Mouse (Mus musculus): ENCODE results near the gene Map3k7cl. TPM values are rescaled to one million over a fixed set of nuclear protein-coding genes. Genes with fewer than 3 reads are reported as not detected.

The Map3k7cl gene
- polyA plus RNA-seq, 1 experiment: 0.98 TPM

GRCm38 (mm10) chr16:87610142-87610541 lies 57.0 kb downstream of the Map3k7cl start:
- no peak overlapping the region for H3K4me3 ChIP-seq (replicated peaks; ENCODE audit: insufficient read depth, low read depth, low read length)
- H3K4me1 ChIP-seq (ENCODE audit: control insufficient read depth, insufficient read depth, low read length): no peaks in the 10 kb centered on the region
- TF ChIP-seq POLR2A (IDR thresholded peaks at IDR 0.05; ENCODE audit: borderline replicate concordance, insufficient read depth, low read length) (no peak), CTCF (IDR thresholded peaks at IDR 0.05; ENCODE audit: borderline replicate concordance, insufficient read depth, low read depth, low read length) (no peak)
- 85% methylated on average over 5 of the region's 5 CpGs for WGBS
- no peaks in the 10 kb centered on the region for H3K27me3 ChIP-seq (ENCODE audit: control insufficient read depth, insufficient read depth, low read length)
- no peak for DNase-seq
- H3K27ac ChIP-seq (ENCODE audit: insufficient read depth, low read length): no peak overlapping the region

- TF ChIP-seq CTCF (IDR thresholded peaks at IDR 0.05; ENCODE audit: borderline replicate concordance, insufficient read depth, low read depth, low read length) (no peak), POLR2A (IDR thresholded peaks at IDR 0.05; ENCODE audit: borderline replicate concordance, insufficient read depth, low read length) (no peak)
- H3K27me3 ChIP-seq (ENCODE audit: control insufficient read depth, insufficient read depth, low read length): no peaks in the 10 kb centered on the region
- WGBS: 89% methylated on average over 21 of the region's 21 CpGs
- no peak overlapping the region for H3K27ac ChIP-seq (ENCODE audit: insufficient read depth, low read length)
- H3K4me1 ChIP-seq (ENCODE audit: control insufficient read depth, insufficient read depth, low read length): no peaks in the 10 kb centered on the region
- no peak for DNase-seq
- no peak overlapping the region for H3K4me3 ChIP-seq (replicated peaks; ENCODE audit: insufficient read depth, low read depth, low read length)
These were observed 57.6 kb downstream of the Map3k7cl start for GRCm38 (mm10) chr16:87610556-87611295.

GRCm38 (mm10) chr16:87611420-87611819 lies 58.3 kb downstream of the Map3k7cl start:
- H3K27me3 ChIP-seq (ENCODE audit: control insufficient read depth, insufficient read depth, low read length): no peaks in the 10 kb centered on the region; the same call in 1 of the 2 replicates
- no peak overlapping the region for H3K4me3 ChIP-seq (replicated peaks; ENCODE audit: insufficient read depth, low read depth, low read length)
- no peak for TF ChIP-seq CTCF (IDR thresholded peaks at IDR 0.05; ENCODE audit: borderline replicate concordance, insufficient read depth, low read depth, low read length)
- no peak for TF ChIP-seq POLR2A (IDR thresholded peaks at IDR 0.05; ENCODE audit: borderline replicate concordance, insufficient read depth, low read length)
- DNase-seq: no peak
- 84% methylated on average over 14 of the region's 14 CpGs for WGBS
- H3K27ac ChIP-seq (ENCODE audit: insufficient read depth, low read length): no peak overlapping the region
- H3K4me1 ChIP-seq (ENCODE audit: control insufficient read depth, insufficient read depth, low read length): no peaks in the 10 kb centered on the region

- Histone ChIP-seq H3K4me3 (replicated peaks; ENCODE audit: insufficient read depth, low read depth, low read length) (no peak overlapping the region), H3K27ac (ENCODE audit: insufficient read depth, low read length) (no peak overlapping the region), H3K4me1 (ENCODE audit: control insufficient read depth, insufficient read depth, low read length) (no peaks in the 10 kb centered on the region), H3K27me3 (ENCODE audit: control insufficient read depth, insufficient read depth, low read length) (no peaks in the 10 kb centered on the region; the same call in 1 of the 2 replicates)
- 88% methylated on average over 15 of the region's 15 CpGs for WGBS
- DNase-seq: no peak
- TF ChIP-seq CTCF (IDR thresholded peaks at IDR 0.05; ENCODE audit: borderline replicate concordance, insufficient read depth, low read depth, low read length) (no peak), POLR2A (IDR thresholded peaks at IDR 0.05; ENCODE audit: borderline replicate concordance, insufficient read depth, low read length) (no peak)
These were observed 59.2 kb downstream of the Map3k7cl start for GRCm38 (mm10) chr16:87612218-87612838.

GRCm38 (mm10) chr16:87617377-87617776 lies 64.2 kb downstream of the Map3k7cl start:
- no peak for DNase-seq
- WGBS: 90% methylated on average over 6 of the region's 6 CpGs
- TF ChIP-seq POLR2A (IDR thresholded peaks at IDR 0.05; ENCODE audit: borderline replicate concordance, insufficient read depth, low read length) (no peak), CTCF (IDR thresholded peaks at IDR 0.05; ENCODE audit: borderline replicate concordance, insufficient read depth, low read depth, low read length) (no peak)
- no peak overlapping the region for H3K27ac ChIP-seq (ENCODE audit: insufficient read depth, low read length)
- no peak overlapping the region for H3K4me3 ChIP-seq (replicated peaks; ENCODE audit: insufficient read depth, low read depth, low read length)
- no peaks in the 10 kb centered on the region; the same call in 1 of the 2 replicates for H3K27me3 ChIP-seq (ENCODE audit: control insufficient read depth, insufficient read depth, low read length)
- no peaks in the 10 kb centered on the region for H3K4me1 ChIP-seq (ENCODE audit: control insufficient read depth, insufficient read depth, low read length)

GRCm38 (mm10) chr16:87621246-87621645 lies 68.1 kb downstream of the Map3k7cl start:
- H3K4me1 ChIP-seq (ENCODE audit: control insufficient read depth, insufficient read depth, low read length): no peaks in the 10 kb centered on the region
- H3K27ac ChIP-seq (ENCODE audit: insufficient read depth, low read length): no peak overlapping the region
- no peaks in the 10 kb centered on the region for H3K27me3 ChIP-seq (ENCODE audit: control insufficient read depth, insufficient read depth, low read length)
- no peak for DNase-seq
- TF ChIP-seq CTCF (IDR thresholded peaks at IDR 0.05; ENCODE audit: borderline replicate concordance, insufficient read depth, low read depth, low read length) (no peak), POLR2A (IDR thresholded peaks at IDR 0.05; ENCODE audit: borderline replicate concordance, insufficient read depth, low read length) (no peak)
- 56% methylated on average over 3 of the region's 3 CpGs for WGBS
- no peak overlapping the region for H3K4me3 ChIP-seq (replicated peaks; ENCODE audit: insufficient read depth, low read depth, low read length)

- no peak overlapping the region for H3K27ac ChIP-seq (ENCODE audit: insufficient read depth, low read length)
- no peak overlapping the region for H3K4me3 ChIP-seq (replicated peaks; ENCODE audit: insufficient read depth, low read depth, low read length)
- H3K27me3 ChIP-seq (ENCODE audit: control insufficient read depth, insufficient read depth, low read length): no peaks in the 10 kb centered on the region
- TF ChIP-seq CTCF (IDR thresholded peaks at IDR 0.05; ENCODE audit: borderline replicate concordance, insufficient read depth, low read depth, low read length) (no peak), POLR2A (IDR thresholded peaks at IDR 0.05; ENCODE audit: borderline replicate concordance, insufficient read depth, low read length) (no peak)
- 80% methylated on average over 5 of the region's 5 CpGs for WGBS
- H3K4me1 ChIP-seq (ENCODE audit: control insufficient read depth, insufficient read depth, low read length): no peaks in the 10 kb centered on the region
- no peak for DNase-seq
These were observed 70.8 kb downstream of the Map3k7cl start for GRCm38 (mm10) chr16:87623881-87624280.

GRCm38 (mm10) chr16:87624937-87625336 lies 71.8 kb downstream of the Map3k7cl start:
- H3K4me1 ChIP-seq (ENCODE audit: control insufficient read depth, insufficient read depth, low read length): no peaks in the 10 kb centered on the region
- no peak for DNase-seq
- no peaks in the 10 kb centered on the region for H3K27me3 ChIP-seq (ENCODE audit: control insufficient read depth, insufficient read depth, low read length)
- H3K27ac ChIP-seq (ENCODE audit: insufficient read depth, low read length): no peak overlapping the region
- WGBS: 85% methylated on average over 2 of the region's 2 CpGs
- TF ChIP-seq POLR2A (IDR thresholded peaks at IDR 0.05; ENCODE audit: borderline replicate concordance, insufficient read depth, low read length) (no peak), CTCF (IDR thresholded peaks at IDR 0.05; ENCODE audit: borderline replicate concordance, insufficient read depth, low read depth, low read length) (no peak)
- H3K4me3 ChIP-seq (replicated peaks; ENCODE audit: insufficient read depth, low read depth, low read length): no peak overlapping the region
